Mouse (Mus musculus): ENCODE measurements around the gene Fam129b.

The Fam129b gene

DNA sequence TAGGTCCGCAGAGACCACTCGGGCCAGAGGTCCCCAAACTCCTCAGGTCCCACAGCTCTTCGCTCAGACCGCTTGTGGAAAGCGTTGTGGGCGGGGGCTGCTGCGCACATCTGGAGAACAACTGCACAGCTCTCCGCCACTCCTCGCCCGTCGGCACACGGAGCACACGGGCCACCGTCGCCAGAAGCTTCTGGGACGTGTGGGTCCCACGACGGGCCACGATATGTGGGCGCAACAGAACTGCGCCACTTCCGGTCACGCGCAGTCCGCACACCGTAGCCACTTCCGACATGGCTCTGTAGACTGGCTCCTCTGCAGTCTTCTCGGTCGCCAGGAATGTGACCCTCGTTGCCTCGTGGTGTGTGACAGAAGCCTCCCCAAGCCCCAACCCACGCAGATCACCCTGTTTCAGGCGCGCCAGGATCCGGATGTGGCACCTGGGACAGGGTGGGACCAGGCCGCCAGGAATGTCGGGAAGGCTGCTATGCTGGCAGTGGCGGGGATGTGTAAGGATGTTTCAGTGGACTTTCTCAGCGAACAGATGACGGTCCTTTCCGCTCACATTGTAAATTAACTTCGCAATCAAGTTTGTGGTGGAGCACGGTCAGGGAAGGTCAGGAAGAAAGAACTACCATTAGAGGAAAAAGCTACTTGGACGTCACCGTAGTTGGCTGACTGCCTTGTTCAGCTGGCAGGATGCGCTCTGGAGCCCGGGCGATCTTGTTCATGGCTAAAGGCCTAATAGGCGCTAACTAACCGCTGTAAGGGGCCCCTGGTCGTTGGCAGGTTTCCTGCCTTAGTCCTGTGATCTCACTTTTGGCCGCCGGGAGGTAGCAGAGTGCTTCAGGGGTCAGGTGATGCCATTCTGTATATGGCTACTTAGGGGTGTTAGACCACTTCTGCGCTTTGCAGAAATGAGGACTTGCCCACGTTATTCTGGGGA, 91.0 kb downstream of the Fam129b start:
- peak; percentile 89 for DNase-seq

- DNase-seq: no peak
Measured at GRCm38 (mm10) chr2:32968024-32968614, 92.2 kb downstream of the Fam129b start.

GRCm38 (mm10) chr2:32969326-32969725, 93.4 kb downstream of the Fam129b start:
- no peak for DNase-seq

DNA sequence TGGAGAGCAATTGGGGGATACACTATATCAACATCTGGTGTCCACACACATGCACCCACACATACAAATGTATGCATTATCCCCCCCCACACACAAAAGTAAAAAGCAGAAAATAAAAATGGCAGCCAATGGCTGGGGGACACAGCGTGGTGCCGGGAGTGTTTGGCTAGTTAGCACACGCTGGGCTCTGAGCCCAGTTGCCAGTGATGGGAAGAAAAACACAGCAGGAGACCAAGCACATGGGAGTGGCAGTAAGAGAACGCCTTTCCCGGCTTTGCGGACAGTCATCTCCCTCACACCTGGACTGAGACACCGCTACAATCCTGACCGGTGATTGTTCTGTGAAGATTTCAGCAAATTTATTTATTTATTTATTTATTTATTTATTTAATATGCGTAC, 95.3 kb downstream of the Fam129b start:
- no peak for DNase-seq

DNA sequence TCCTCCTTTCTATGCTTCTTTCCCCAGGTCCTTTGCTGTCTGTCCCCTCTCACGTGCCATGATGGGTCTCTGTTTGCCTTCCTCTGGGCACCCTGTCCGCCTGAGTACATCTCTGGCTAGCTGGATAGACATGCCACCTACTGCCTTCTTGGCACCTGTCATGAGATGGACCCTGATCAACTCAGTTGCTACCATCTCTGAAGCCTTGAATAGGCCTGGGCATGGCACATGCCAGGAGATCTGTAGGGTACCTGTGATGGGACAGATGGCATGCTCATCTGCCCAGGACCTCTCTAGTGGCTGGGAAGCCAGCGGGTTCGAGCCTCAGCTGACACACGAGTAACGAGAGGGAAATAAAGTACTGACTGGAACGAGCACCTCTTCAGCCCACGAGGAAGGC, 98.3 kb downstream of the Fam129b start:
- DNase-seq: no peak
